Mouse (Mus musculus) macrophage (primary cell): ENCODE measurements around the gene Dntt. TPM values are rescaled to one million over a fixed set of nuclear protein-coding genes. Genes with fewer than 3 reads are reported as not detected.

Experiments used
- H3K27ac ChIP-seq: fragments of 350-480 bp; formaldehyde crosslinking; 2 replicates; pipeline ENCODE4 v1.9.0; 2021
- H3K36me3 ChIP-seq: fragments of 350-480 bp; formaldehyde crosslinking; 2 replicates; pipeline ENCODE4 v1.9.0; 2021; ENCODE audit errors: inconsistent target
- H3K4me3 ChIP-seq: fragments of 350-480 bp; formaldehyde crosslinking; 2 replicates; pipeline ENCODE4 v1.9.0; 2021; ENCODE audit errors: inconsistent target
- H3K79me2 ChIP-seq: fragments of 350-480 bp; formaldehyde crosslinking; 2 replicates; pipeline ENCODE4 v1.9.0; 2021; ENCODE audit errors: inconsistent target
- WGBS: methylation state at CpG from one replicate; pipeline ENCODE4 v1.1.7; 2026; ENCODE audit warnings: inconsistent platforms; ENCODE audit not compliant: missing documents; 5-methylcytosine and 5-hydroxymethylcytosine counted together
- polyA plus RNA-seq: library from polyadenylated mRNA; stranded (reverse); fragments of 250-400 nt; gene quantifications from 3 replicates; pipeline ENCODE4 v1.2.4, GENCODE M21; 2018; ENCODE audit warnings: inconsistent platforms

The Dntt gene
- polyA plus RNA-seq, 1 experiment from 2014 or later: 0.23 TPM

DNA sequence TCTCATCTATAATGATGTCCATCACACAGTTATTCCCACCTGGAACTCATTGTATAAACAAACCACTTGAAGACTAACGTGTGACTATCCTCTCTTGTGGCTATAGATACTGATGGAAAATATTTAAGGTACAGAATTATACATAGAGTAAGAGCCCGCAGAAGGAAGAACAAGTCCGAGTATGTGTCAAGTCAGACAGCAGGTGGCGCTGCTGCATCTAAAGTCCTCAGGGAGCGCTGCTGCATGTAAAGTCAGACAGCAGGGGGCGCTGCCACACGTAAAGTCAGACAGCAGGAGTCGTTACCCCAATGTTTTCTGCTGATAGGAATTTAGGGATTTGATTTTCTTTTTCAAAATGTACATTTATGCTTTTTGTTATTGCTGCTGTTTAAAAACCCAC lies 42.4 kb downstream of the Dntt start:
- no peak overlapping the region for H3K4me3 ChIP-seq
- no peaks in the 10 kb centered on the region for H3K79me2 ChIP-seq
- no peaks in the 10 kb centered on the region for H3K36me3 ChIP-seq
- 1% methylated on average over 8 of the region's 8 CpGs for WGBS
- no peak overlapping the region for H3K27ac ChIP-seq

DNA sequence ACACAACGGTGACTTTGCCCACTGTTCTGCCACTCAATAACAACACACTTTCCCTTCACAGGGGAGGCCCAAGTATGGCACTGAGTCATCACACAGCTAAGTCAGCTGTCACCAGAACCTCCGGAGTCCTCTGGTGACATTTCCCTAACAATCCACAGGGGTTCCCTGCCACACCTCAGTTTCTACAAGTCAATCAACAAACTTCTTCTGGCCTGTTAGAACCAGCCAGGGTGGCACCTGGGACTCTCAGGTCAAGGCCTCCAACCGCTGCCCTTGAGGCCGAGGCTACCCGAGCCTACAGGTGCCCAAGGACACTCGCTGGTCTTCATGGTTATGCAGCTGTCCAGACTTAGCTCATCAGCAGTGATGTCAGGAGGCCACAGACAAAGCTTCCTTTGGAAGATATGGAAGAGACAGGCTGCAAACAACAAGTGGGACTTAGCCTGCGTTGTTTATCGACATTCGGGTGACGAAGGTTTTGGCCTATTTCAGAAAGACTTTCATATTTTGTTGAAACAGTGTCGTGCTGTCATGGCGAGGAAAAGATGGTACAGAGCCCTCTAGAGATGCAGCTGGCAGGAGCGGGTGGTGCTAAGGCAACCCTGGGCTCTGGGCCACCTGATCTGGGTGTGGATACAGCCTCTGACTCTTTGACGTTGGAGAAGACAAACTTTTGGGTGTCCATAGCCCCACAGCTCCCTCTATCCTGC lies 44.8 kb downstream of the Dntt start:
- Histone ChIP-seq H3K36me3 (no peaks in the 10 kb centered on the region), H3K79me2 (no peaks in the 10 kb centered on the region), H3K27ac (no peak overlapping the region), H3K4me3 (no peak overlapping the region)
- WGBS: 94% methylated on average over 14 of the region's 14 CpGs

DNA sequence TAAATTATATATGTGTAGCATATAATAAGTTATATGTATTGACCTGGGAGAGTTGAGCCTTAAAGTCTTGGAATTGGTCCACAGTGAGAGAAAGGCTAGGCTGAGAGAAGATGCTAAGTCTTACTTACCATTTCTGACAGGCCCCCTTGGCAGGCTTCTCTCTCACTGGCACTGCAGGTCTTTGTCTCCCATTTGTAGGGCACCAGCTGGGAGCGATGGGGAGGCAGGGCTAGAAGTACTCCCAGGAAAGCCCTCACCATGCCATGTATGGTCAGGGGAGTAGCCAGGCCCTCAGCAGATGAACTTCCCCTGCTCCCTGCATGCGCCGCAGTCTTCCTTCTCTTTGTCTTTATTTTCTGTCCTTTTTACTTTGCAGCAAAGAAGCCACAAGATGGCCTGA lies 47.8 kb downstream of the Dntt start, which contains the start of gene Opalin:
Gene Opalin, minus strand, starts transcription at position 208 of the 400 bp plus-strand sequence.
- Histone ChIP-seq H3K79me2 (no peaks in the 10 kb centered on the region), H3K4me3 (no peak within 1 kb of the TSS), H3K27ac (no peak within 1 kb of the TSS), H3K36me3 (no peaks in the 10 kb centered on the region)
- 85% methylated on average over 3 of the region's 3 CpGs for WGBS

DNA sequence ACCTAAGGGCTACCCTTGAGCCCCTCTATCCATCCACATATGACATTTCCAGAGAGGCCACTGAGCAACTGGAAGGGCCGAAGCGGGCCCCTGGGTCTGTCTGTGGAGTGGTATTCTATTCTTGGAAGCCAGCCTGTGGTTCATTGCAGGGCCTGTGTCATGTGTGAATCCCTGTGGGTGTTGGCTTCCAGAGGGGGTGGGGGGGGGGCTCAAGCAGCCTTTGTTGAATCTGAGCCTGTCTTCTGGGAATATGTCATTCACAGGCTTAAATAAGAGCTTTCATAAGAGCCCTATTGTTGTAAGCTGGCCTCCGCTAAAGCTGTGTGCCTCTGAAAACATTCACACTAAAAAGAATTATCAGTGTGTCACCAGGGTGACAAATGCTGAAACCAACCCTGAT lies 52.5 kb downstream of the Dntt start:
- 91% methylated on average over 3 of the region's 3 CpGs for WGBS
- Histone ChIP-seq H3K79me2 (no peaks in the 10 kb centered on the region), H3K4me3 (no peak overlapping the region), H3K36me3 (no peaks in the 10 kb centered on the region), H3K27ac (no peak overlapping the region)

DNA sequence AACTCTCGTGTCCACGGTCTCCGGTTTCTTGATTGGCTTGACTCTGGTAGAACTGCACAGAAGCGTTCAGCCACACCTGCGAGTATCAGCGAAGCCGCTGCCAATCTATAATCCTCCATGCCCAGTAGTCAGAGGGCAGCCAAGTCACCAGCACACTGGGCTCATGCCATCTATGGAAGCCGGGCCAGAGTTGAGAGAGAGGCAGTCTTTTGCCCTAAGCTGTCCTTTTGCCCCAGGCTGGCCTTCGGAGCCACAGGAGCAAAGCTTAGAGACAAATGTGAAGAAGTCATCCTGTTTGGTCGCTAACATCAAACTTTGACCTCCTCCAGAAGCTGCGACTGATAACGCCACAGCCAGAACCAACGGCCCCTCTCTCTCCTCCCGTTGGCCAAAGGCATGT lies 54.6 kb downstream of the Dntt start:
- Histone ChIP-seq H3K36me3 (no peaks in the 10 kb centered on the region), H3K79me2 (no peaks in the 10 kb centered on the region), H3K27ac (no peak overlapping the region), H3K4me3 (no peak overlapping the region)
- 90% methylated on average over 14 of the region's 14 CpGs for WGBS

DNA sequence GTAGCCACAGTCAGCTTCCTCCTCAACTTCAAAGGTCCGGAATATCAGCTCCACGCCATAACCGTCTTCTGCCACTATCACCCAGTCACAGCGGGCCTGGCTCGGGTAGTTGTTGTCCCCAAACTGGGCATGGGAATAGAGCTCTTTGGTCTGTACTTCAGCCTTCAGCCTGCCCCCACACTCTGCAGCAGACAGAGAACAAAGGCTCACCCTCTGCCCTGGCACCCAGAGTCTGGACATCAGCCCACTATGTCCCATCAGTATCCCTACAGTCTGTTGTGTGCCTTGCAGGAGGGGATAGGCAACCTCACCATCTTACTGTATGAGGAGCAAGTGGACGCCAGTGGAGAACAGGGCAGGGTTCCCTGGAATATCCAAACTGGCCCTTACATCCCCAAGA lies 57.2 kb downstream of the Dntt start:
- 93% methylated on average over 6 of the region's 6 CpGs for WGBS
- Histone ChIP-seq H3K79me2 (no peaks in the 10 kb centered on the region), H3K4me3 (no peak overlapping the region), H3K36me3 (no peaks in the 10 kb centered on the region), H3K27ac (no peak overlapping the region)

DNA sequence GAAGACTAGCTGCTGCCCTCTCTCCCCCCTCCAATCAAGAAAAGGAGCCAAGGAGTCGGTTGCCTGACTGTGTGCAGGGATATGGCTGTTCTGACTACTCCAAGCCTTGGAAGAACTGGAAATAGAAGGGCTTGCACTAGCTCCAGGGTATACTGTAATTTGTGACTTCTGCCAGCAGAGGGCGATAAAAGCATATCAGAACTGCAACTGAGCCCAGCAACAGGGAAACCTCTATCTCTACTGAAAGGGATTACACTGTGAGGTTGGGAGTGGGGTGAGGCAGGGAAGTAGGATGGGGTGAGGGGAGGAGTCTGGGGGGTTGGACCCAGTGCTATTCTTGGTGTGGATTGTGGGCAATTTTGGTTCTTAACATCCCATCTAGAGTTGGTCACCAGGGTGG lies 57.6 kb downstream of the Dntt start:
- H3K36me3 ChIP-seq: no peaks in the 10 kb centered on the region
- WGBS: 0% methylated on average over 2 of the region's 2 CpGs
- H3K27ac ChIP-seq: no peak overlapping the region
- H3K4me3 ChIP-seq: no peak overlapping the region
- H3K79me2 ChIP-seq: no peaks in the 10 kb centered on the region

DNA sequence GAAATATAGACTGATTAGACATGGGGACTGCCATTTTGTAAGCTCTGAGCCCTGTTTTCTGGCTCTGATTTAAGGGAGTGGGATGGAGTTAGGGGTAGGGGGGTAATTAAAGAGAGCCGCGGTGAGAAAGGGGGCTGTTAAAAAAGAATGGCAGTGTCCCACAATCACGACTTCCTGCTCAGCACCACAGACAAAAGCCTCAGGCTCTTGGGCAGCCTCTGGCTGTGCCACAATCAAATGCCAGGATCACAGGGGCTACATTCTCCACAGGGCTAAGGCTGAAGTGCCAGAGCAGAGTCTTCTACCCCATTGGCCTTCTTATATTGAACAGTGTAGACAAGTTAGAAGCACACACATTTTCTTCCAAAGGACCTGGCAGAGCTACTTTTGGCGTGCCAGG lies 58.8 kb downstream of the Dntt start:
- no peaks in the 10 kb centered on the region for H3K79me2 ChIP-seq
- no peaks in the 10 kb centered on the region for H3K36me3 ChIP-seq
- H3K27ac ChIP-seq: no peak overlapping the region
- no peak overlapping the region for H3K4me3 ChIP-seq
- WGBS: 33% methylated on average over 4 of the region's 4 CpGs

DNA sequence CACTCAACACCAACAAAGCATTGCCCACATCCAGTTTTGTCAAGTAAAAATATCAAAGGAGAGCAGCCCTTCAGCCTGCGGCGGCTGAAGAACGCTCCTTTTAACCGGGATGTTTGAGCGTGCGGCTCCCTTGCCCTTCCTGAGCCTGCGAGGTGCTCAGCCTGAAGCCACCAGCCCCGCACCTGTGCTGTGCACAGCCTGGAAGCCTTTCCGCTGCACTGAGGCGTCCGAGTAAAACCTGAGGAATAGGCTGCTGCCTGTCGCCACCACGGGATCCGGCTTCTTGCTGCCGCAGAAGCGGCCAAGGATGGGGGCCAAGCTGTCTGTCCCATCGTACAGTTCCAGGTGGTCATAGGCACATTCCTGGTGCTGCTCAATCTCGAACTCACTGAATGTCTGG lies 59.4 kb downstream of the Dntt start:
- no peaks in the 10 kb centered on the region for H3K79me2 ChIP-seq
- no peak overlapping the region for H3K4me3 ChIP-seq
- WGBS: 30% methylated on average over 18 of the region's 18 CpGs
- H3K36me3 ChIP-seq: no peaks in the 10 kb centered on the region
- no peak overlapping the region for H3K27ac ChIP-seq

DNA sequence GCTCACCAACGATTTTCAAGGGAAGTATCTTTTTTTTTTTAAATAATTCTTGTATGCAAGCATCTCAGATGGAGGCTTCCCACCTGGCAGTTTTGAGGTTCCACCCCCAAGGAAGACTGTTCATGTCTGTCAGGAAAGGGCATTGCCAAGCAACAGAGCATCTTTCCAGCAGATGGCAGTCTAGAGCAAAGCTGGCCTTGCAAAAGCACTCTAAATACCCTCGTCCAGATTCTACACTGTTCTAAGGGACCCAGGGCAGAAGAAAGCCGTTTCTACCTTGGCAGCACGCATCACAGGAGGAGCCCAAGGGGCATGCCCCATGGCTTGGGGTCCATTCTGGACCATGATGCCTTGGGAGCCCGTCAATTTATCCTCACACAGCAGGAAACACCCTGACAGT lies 60.8 kb downstream of the Dntt start:
- H3K36me3 ChIP-seq: no peaks in the 10 kb centered on the region
- H3K27ac ChIP-seq: no peak overlapping the region
- H3K4me3 ChIP-seq: no peak overlapping the region
- H3K79me2 ChIP-seq: no peaks in the 10 kb centered on the region
- WGBS: 20% methylated on average over 5 of the region's 5 CpGs

DNA sequence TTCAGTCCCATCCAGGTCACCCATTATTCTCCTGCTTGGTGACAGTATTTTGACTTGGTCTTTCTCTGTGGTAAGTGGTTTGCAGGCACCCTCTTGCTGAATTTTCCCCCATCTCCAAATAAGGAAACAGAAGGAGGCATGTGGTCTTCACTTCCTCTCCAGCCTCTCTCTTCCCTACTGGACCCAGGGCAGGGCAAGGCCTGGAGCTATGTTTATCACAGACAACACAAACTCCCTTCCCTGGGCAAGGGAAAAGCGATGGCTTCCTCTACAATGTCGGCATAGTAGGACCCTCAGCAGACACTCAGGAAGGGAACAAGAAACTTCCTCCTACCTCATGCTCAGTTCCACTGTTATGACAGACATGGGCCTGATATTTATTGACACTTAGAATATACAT lies 62.8 kb downstream of the Dntt start:
- Histone ChIP-seq H3K4me3 (no peak overlapping the region), H3K27ac (no peak overlapping the region), H3K36me3 (no peaks in the 10 kb centered on the region), H3K79me2 (no peaks in the 10 kb centered on the region)
- WGBS: 14% methylated on average over 2 of the region's 2 CpGs

DNA sequence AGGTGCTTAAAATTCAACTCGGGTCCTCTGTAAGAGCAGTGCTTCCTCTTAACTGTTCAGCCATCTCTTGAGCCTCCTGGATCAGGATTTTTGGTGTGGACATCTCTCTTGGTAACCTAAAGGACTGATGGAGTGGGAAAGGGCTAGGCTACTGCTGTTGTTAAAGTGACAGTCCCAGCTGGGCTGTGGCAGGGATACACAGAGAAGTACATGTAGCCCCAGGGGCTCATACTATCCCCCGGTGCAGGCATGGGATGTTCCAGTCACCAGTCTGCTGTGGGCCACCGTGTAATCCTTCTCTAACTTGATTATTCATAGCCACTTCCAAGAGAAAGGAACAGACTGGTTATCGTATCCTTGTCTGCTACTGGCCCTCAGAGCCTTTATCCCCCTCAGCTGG lies 68.0 kb downstream of the Dntt start:
- Histone ChIP-seq H3K36me3 (no peaks in the 10 kb centered on the region), H3K79me2 (no peaks in the 10 kb centered on the region), H3K4me3 (no peak overlapping the region), H3K27ac (no peak overlapping the region)
- 80% methylated on average over 4 of the region's 4 CpGs for WGBS

DNA sequence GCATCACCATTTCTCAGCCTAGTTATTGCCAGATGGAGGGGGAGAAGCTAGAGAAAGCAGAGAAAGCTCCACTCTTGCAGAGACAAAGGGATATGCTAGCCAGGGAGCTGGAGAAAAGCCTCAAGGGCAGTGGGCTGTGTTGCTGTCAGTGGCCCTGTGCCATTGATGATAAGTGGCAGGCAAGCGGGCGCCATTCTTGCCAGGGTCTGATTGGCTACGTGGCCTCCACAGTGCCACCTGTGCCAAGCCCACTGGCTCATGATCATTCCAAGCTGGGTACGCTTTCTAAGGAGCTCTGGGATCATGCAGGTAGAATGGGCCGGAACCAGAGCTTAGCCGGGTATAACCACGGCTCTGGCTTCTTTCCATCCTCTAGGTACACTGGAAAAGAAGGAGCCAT lies 71.8 kb downstream of the Dntt start:
- no peak overlapping the region for H3K4me3 ChIP-seq
- no peaks in the 10 kb centered on the region for H3K79me2 ChIP-seq
- H3K27ac ChIP-seq: no peak overlapping the region
- WGBS: 89% methylated on average over 7 of the region's 7 CpGs
- H3K36me3 ChIP-seq: no peaks in the 10 kb centered on the region

DNA sequence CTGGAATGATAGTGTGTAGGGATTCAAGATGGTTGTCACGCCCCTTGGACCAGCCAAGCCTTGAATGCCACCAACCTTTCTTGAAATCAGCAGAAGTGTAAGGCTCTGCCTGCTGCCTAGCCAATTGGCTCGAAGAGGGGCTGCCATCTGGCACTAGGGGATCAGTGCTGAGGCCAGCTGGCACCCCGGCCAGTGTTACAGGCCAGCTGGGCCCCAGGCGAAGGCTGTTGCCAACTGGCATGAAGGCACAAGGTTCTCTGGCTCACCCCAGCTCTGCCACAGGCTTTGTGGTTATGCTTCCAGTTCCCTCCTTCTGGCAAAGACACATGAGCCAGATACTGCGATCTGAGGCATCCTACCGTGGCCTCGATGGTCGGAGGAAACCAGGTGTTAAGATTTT lies 72.3 kb downstream of the Dntt start:
- H3K27ac ChIP-seq: no peak overlapping the region
- 78% methylated on average over 8 of the region's 8 CpGs for WGBS

DNA sequence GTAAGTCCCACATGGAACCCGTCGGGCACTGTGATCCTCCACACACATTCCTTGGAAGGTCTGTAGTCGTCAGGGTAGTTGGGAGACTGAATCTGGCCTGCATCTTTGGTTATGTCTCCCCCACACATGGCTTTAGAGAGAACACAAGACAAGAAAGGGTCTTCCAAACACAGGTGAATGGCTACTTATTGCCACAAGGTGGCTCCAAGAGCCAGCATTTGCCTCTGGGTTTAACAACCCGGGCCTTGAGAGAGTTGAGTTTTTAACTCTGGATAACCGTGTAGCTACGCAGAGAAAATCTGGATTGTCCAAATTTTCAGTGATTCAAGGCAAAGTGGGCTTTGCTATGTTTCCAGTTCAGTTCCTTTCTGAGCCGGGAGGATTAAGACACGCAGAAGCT lies 75.8 kb downstream of the Dntt start:
- no peak overlapping the region for H3K4me3 ChIP-seq
- H3K27ac ChIP-seq: no peak overlapping the region
- no peaks in the 10 kb centered on the region for H3K79me2 ChIP-seq
- H3K36me3 ChIP-seq: no peaks in the 10 kb centered on the region
- 63% methylated on average over 8 of the region's 8 CpGs for WGBS

More for the DNA sequence above, 72.3 kb downstream of the Dntt start:
- H3K36me3 ChIP-seq: no peaks in the 10 kb centered on the region
- no peaks in the 10 kb centered on the region for H3K79me2 ChIP-seq
- no peak overlapping the region for H3K4me3 ChIP-seq

DNA sequence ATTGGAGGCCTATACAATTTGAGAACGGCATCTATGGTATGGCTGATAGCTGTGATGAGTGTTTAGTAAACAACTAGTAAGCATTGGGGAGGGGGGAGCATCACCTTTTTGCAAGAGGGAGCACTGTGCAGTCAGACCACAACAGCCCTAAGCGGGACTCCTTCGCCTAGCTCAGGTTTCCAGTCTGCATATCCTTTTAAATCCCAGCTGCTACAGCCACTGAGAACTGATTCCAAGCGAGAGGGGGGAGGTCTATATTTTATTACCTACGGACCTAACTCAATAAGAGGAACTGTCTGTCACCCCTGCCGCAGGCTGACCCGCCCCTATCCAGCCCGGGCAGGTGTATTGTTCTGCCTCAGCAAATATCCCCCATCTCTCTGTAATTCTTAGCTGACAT lies 78.5 kb downstream of the Dntt start:
- Histone ChIP-seq H3K27ac (no peak overlapping the region), H3K4me3 (no peak overlapping the region), H3K79me2 (no peaks in the 10 kb centered on the region), H3K36me3 (no peaks in the 10 kb centered on the region)
- 70% methylated on average over 8 of the region's 8 CpGs for WGBS
